Mouse (Mus musculus) layer of hippocampus, postnatal 36 days (tissue): ENCODE results near the gene Plppr5. TPM values are rescaled to one million over a fixed set of nuclear protein-coding genes. Genes with fewer than 3 reads are reported as not detected.

Experiments
- DNase-seq, 2 experiments: peaks; one replicate each; pipeline ENCODE4 v3.0.0; 2022
- total RNA-seq, 2 experiments: library from RNA; stranded (reverse); gene quantifications; 2 replicates each; pipeline ENCODE4 v1.2.3; 2021

The Plppr5 gene
- total RNA-seq, 2 experiments from 2014 or later, result 34.4 to 37.1 TPM

GRCm38 (mm10) chr3:117696350-117696749, 121.7 kb downstream of the Plppr5 start:
- DNase-seq, result no peak

- DNase-seq, result no peak
These were observed 134.2 kb downstream of the Plppr5 start for GRCm38 (mm10) chr3:117708788-117709187.

GRCm38 (mm10) chr3:117716534-117717280, 142.1 kb downstream of the Plppr5 start:
- no peak for DNase-seq

GRCm38 (mm10) chr3:117723390-117723789, 148.8 kb downstream of the Plppr5 start:
- no peak for DNase-seq

- DNase-seq, result no peak
These were observed 149.9 kb downstream of the Plppr5 start for GRCm38 (mm10) chr3:117724521-117724920.

GRCm38 (mm10) chr3:117725501-117725900, 150.9 kb downstream of the Plppr5 start:
- no peak for DNase-seq

- DNase-seq, result no peak
These were observed 153.5 kb downstream of the Plppr5 start for GRCm38 (mm10) chr3:117728136-117728535.

GRCm38 (mm10) chr3:117729121-117730072, 154.8 kb downstream of the Plppr5 start:
- no peak for DNase-seq

- no peak for DNase-seq
These were observed 156.9 kb downstream of the Plppr5 start for GRCm38 (mm10) chr3:117731545-117731944.

GRCm38 (mm10) chr3:117732661-117733060, 158.0 kb downstream of the Plppr5 start:
- DNase-seq, result no peak

Other genes starting within 250 kb of the Plppr5 start
- 100 to 1,000 TPM; 297 to 315 TPM for gene Plppr4, start 214.0 kb upstream of the Plppr5 start, total RNA-seq